Mouse (Mus musculus): Measurements from ENCODE around the gene Uhrf1bp1. TPM values are rescaled to one million over a fixed set of nuclear protein-coding genes. Genes with fewer than 3 reads are reported as not detected.

Uhrf1bp1 gene
- total and polyA plus RNA-seq, 3 experiments = 23.1 to 43.6 TPM; not detected in 1

GRCm38 (mm10) chr17:27873583-27873982 lies 17.3 kb downstream of the Uhrf1bp1 start:
- Histone ChIP-seq H3K4me3 (ENCODE audit: control insufficient read depth in 1 of 2, insufficient read depth in 1 of 2, low read depth in 2 of 2, low read length in 2 of 2) (0 out of 4 replicates have a peak overlapping the region, but pooled peaks of 1 of the 2 experiments have one; percentile 40), H3K27me3 (ENCODE audit: control insufficient read depth in 1 of 2, insufficient read depth in 2 of 2, low read length in 2 of 2) (no peaks in the 10 kb centered on the region), H3K36me3 (ENCODE audit: control insufficient read depth in 1 of 2, insufficient read depth in 2 of 2, low read length in 2 of 2) (peaks cover 14 to 29% of the 10 kb centered on the region in 2 experiments), H3K79me2 (ENCODE audit: control insufficient read depth, insufficient read depth, low read length, poor library complexity) (peaks cover 27% of the 10 kb centered on the region), H3K4me1 (ENCODE audit: control insufficient read depth in 1 of 2, insufficient read depth in 2 of 2, low read length in 2 of 2) (peaks cover 22 to 24% of the 10 kb centered on the region in 2 experiments), H3K27ac (ENCODE audit: control insufficient read depth, low read depth, low read length) (peak overlapping the region; percentile 67), H3K9ac (ENCODE audit: control insufficient read depth, low read depth, low read length, poor library complexity, severe bottlenecking) (no peak overlapping the region), H3K9me3 (replicated peaks; ENCODE audit: insufficient read depth, low read length) (no peaks in the 10 kb centered on the region)
- DNase-seq (ENCODE audit: low read depth, low spot score) = peak; percentile 19
- TF ChIP-seq SMC3 (IDR thresholded peaks at IDR 0.05; ENCODE audit: low read depth, low read length) (no peak), USF2 (IDR thresholded peaks at IDR 0.05; ENCODE audit: borderline replicate concordance in 1 of 2, insufficient read depth in 1 of 2, low read depth in 1 of 2, low read length in 2 of 2) (no peak), USF1 (IDR thresholded peaks at IDR 0.05; ENCODE audit: low read depth, low read length) (no peak), EP300 (IDR thresholded peaks at IDR 0.05; ENCODE audit: low read depth in 1 of 2, low read length in 2 of 2) (peak; percentile 45 to 74; a peak in 3 of 4 replicates), ZMIZ1 (IDR thresholded peaks at IDR 0.05; ENCODE audit: low read depth, low read length) (no peak), MYC (IDR thresholded peaks at IDR 0.05; ENCODE audit: low read depth, low read length) (no peak), CHD1 (IDR thresholded peaks at IDR 0.05; ENCODE audit: low read depth, low read length) (no peak), CHD2 (IDR thresholded peaks at IDR 0.05; ENCODE audit: low read length) (no peak), TAL1 (IDR thresholded peaks at IDR 0.05; ENCODE audit: low read length) (peak; percentile 19; the same call in 1 of the 2 replicates), SIN3A (IDR thresholded peaks at IDR 0.05; ENCODE audit: low read length) (0 out of 2 replicates have a peak, but pooled peaks have one; percentile 31), NELFE (IDR thresholded peaks at IDR 0.05; ENCODE audit: low read depth, low read length) (no peak), UBTF (IDR thresholded peaks at IDR 0.05; ENCODE audit: borderline replicate concordance, insufficient read depth, low read depth, low read length) (no peak), GATA1 (IDR thresholded peaks at IDR 0.05; ENCODE audit: low read depth, low read length) (peak; percentile 58), MAX (IDR thresholded peaks at IDR 0.05; ENCODE audit: low read length) (no peak; the same call in 1 of the 2 replicates), ETS1 (IDR thresholded peaks at IDR 0.05; ENCODE audit: low read depth, low read length) (peak; percentile 62), RCOR1 (IDR thresholded peaks at IDR 0.05; ENCODE audit: low read depth, low read length) (peak; percentile 52; the same call in 1 of the 2 replicates), TCF12 (IDR thresholded peaks at IDR 0.05; ENCODE audit: low read depth, low read length) (peak; percentile 78)

GRCm38 (mm10) chr17:27874510-27874909 lies 18.3 kb downstream of the Uhrf1bp1 start:
- DNase-seq (ENCODE audit: low read depth, low spot score) = peak; percentile 76
- H3K27me3 ChIP-seq (ENCODE audit: control insufficient read depth in 1 of 2, insufficient read depth in 2 of 2, low read length in 2 of 2) = no peaks in the 10 kb centered on the region
- H3K79me2 ChIP-seq (ENCODE audit: control insufficient read depth, insufficient read depth, low read length, poor library complexity) = peaks cover 25% of the 10 kb centered on the region
- H3K9ac ChIP-seq (ENCODE audit: control insufficient read depth, low read depth, low read length, poor library complexity, severe bottlenecking) = 0 out of 2 replicates have a peak overlapping the region, but pooled peaks have one; percentile 28
- no peaks in the 10 kb centered on the region for H3K9me3 ChIP-seq (replicated peaks; ENCODE audit: insufficient read depth, low read length)
- H3K4me1 ChIP-seq (ENCODE audit: control insufficient read depth in 1 of 2, insufficient read depth in 2 of 2, low read length in 2 of 2) = peaks cover 22 to 24% of the 10 kb centered on the region in 2 experiments
- peaks cover 18 to 29% of the 10 kb centered on the region in 2 experiments for H3K36me3 ChIP-seq (ENCODE audit: control insufficient read depth in 1 of 2, insufficient read depth in 2 of 2, low read length in 2 of 2)
- H3K27ac ChIP-seq (ENCODE audit: control insufficient read depth, low read depth, low read length) = peak overlapping the region; percentile 66
- H3K4me3 ChIP-seq (ENCODE audit: control insufficient read depth in 1 of 2, insufficient read depth in 1 of 2, low read depth in 2 of 2, low read length in 2 of 2) = peak overlapping the region; percentile 9 to 40; a peak in 3 of 4 replicates
- TF ChIP-seq CHD1 (IDR thresholded peaks at IDR 0.05; ENCODE audit: low read depth, low read length) (no peak), POLR2AphosphoS5 (IDR thresholded peaks at IDR 0.05; ENCODE audit: borderline replicate concordance, low read depth, low read length) (no peak), ZKSCAN1 (IDR thresholded peaks at IDR 0.05; ENCODE audit: low read depth, low read length) (no peak), ZNF384 (IDR thresholded peaks at IDR 0.05; ENCODE audit: low read depth, low read length) (no peak), MYC (IDR thresholded peaks at IDR 0.05; ENCODE audit: low read depth, low read length) (0 out of 2 replicates have a peak, but pooled peaks have one; percentile 29), ETS1 (IDR thresholded peaks at IDR 0.05; ENCODE audit: low read depth, low read length) (peak; percentile 73; the same call in 1 of the 2 replicates), JUND (IDR thresholded peaks at IDR 0.05; ENCODE audit: low read depth, low read length) (no peak), CTCF (IDR thresholded peaks at IDR 0.05 in 2 of 3, conservative IDR thresholded peaks at IDR 0.05 in 1 of 3; ENCODE audit: control insufficient read depth in 1 of 3, insufficient read depth in 1 of 3, low read depth in 2 of 3, low read length in 3 of 3, poor library complexity in 1 of 3, severe bottlenecking in 1 of 3) (no peak), TCF12 (IDR thresholded peaks at IDR 0.05; ENCODE audit: low read depth, low read length) (peak; percentile 87), HCFC1 (IDR thresholded peaks at IDR 0.05; ENCODE audit: low read depth, low read length) (no peak; the same call in 1 of the 2 replicates), E2F4 (IDR thresholded peaks at IDR 0.05; ENCODE audit: borderline replicate concordance, low read depth, low read length) (no peak), RCOR1 (IDR thresholded peaks at IDR 0.05; ENCODE audit: low read depth, low read length) (peak; percentile 83), ZC3H11A (IDR thresholded peaks at IDR 0.05; ENCODE audit: low read depth, low read length) (no peak), USF1 (IDR thresholded peaks at IDR 0.05; ENCODE audit: low read depth, low read length) (no peak), MAZ (IDR thresholded peaks at IDR 0.05; ENCODE audit: low read depth, low read length) (0 out of 2 replicates have a peak, but pooled peaks have one; percentile 52), RAD21 (IDR thresholded peaks at IDR 0.05; ENCODE audit: low read depth, low read length) (no peak), KAT2A (conservative IDR thresholded peaks at IDR 0.05; ENCODE audit: low read depth, low read length) (no peak), BHLHE40 (IDR thresholded peaks at IDR 0.05; ENCODE audit: borderline replicate concordance, low read depth, low read length) (no peak), POLR2A (IDR thresholded peaks at IDR 0.05; ENCODE audit: control insufficient read depth in 1 of 2, insufficient read depth in 1 of 2, low read depth in 1 of 2, low read length in 2 of 2, poor library complexity in 1 of 2) (no peak), TAL1 (IDR thresholded peaks at IDR 0.05; ENCODE audit: low read length) (peak; percentile 59; the same call in 1 of the 2 replicates)

Measured in MEL (cell line).